Comparison of ENCODE assay signal across 23 mouse cellular contexts in genomic region chr8:112408211-112408735, GRCm38 (mm10).
"Had no signal": no experiment of that assay in that cellular context is flagged by ENCODE, and none has a peak within 500 bp of the region (broad histone marks: within the 10 kb centered on the region; RNA-seq: fewer than 3 reads in every experiment).

No protein-coding gene starts in this region.

- H3K36me3 ChIP-seq: limb, embryonic 10.5 days; limb, embryonic 13.5 days; midbrain, embryonic 12.5 days; midbrain, embryonic 15.5 days; neural tube, embryonic 12.5 days; neural tube, embryonic 15.5 days had no signal

- ATAC-seq: liver, postnatal 0 days; lung, postnatal 0 days; midbrain, embryonic 15.5 days had no signal

- H3K27ac ChIP-seq: kidney, postnatal 0 days; layer of hippocampus, adult 2 months; limb, embryonic 10.5 days; limb, embryonic 13.5 days; liver, embryonic 14.5 days; macrophage; midbrain, embryonic 12.5 days; midbrain, embryonic 15.5 days; neural tube, embryonic 12.5 days; neural tube, embryonic 15.5 days; stomach, postnatal 0 days had no signal

- H3K27me3 ChIP-seq: limb, embryonic 13.5 days; midbrain, embryonic 12.5 days; midbrain, embryonic 15.5 days; neural tube, embryonic 12.5 days; neural tube, embryonic 15.5 days had no signal

- DNase-seq: kidney, postnatal 25 days; layer of hippocampus, adult 9-11 months; liver; liver, postnatal 0 days; lung, embryonic 14.5 days; right cerebral cortex, adult 18-20 months; right cerebral cortex, postnatal 14 days; right cerebral cortex, postnatal 4 days; thymus, adult 2 months; thymus, postnatal 14 days; thymus, postnatal 4 days had no signal

- H3K4me2 ChIP-seq: limb, embryonic 13.5 days; lung, embryonic 14.5 days; midbrain, embryonic 12.5 days; midbrain, embryonic 15.5 days; neural tube, embryonic 12.5 days; neural tube, embryonic 15.5 days had no signal

- H3K9ac ChIP-seq: limb, embryonic 13.5 days; liver, embryonic 14.5 days; liver, postnatal 0 days; lung, embryonic 14.5 days; midbrain, embryonic 12.5 days; midbrain, embryonic 15.5 days; neural tube, embryonic 12.5 days; neural tube, embryonic 15.5 days had no signal

- H3K4me3 ChIP-seq: layer of hippocampus, adult 2 months; limb, embryonic 10.5 days; limb, embryonic 13.5 days; midbrain, embryonic 12.5 days; midbrain, embryonic 15.5 days; neural tube, embryonic 12.5 days; neural tube, embryonic 15.5 days had no signal

- H3K4me1 ChIP-seq: limb, embryonic 10.5 days; limb, embryonic 13.5 days; midbrain, embryonic 12.5 days; midbrain, embryonic 15.5 days; neural tube, embryonic 12.5 days had no signal

- H3K9me3 ChIP-seq: limb, embryonic 10.5 days; limb, embryonic 13.5 days; midbrain, embryonic 12.5 days; midbrain, embryonic 15.5 days; neural tube, embryonic 12.5 days; neural tube, embryonic 15.5 days had no signal
